Mouse (Mus musculus) limb, embryonic 10.5 days (tissue): ENCODE data around the gene Per1. TPM values are rescaled to one million over a fixed set of nuclear protein-coding genes. Genes with fewer than 3 reads are reported as not detected.

Source experiments
- DNase-seq: peaks from one replicate; pipeline ENCODE4 v3.0.0-alpha.2; 2017; ENCODE audit warnings: low spot score
- H3K27ac ChIP-seq: fragments of 300-500 bp; sonication (generic); 2 replicates; pipeline ENCODE4 v1.5.1; 2016; ENCODE audit warnings: mild to moderate bottlenecking
- H3K27me3 ChIP-seq: fragments of 300-500 bp; sonication (generic); 2 replicates; pipeline ENCODE4 v1.6.1; 2016; ENCODE audit warnings: low read depth, mild to moderate bottlenecking; ENCODE audit not compliant: poor library complexity, severe bottlenecking
- H3K36me3 ChIP-seq: fragments of 300-500 bp; sonication (generic); 2 replicates; pipeline ENCODE4 v1.6.1; 2016; ENCODE audit warnings: mild to moderate bottlenecking, moderate library complexity
- H3K4me1 ChIP-seq: fragments of 300-500 bp; sonication (generic); 2 replicates; pipeline ENCODE4 v1.6.1; 2016
- H3K4me3 ChIP-seq: fragments of 300-500 bp; sonication (generic); 2 replicates; pipeline ENCODE4 v1.5.1; 2016; ENCODE audit warnings: mild to moderate bottlenecking, moderate library complexity
- H3K9me3 ChIP-seq: fragments of 300-500 bp; sonication (generic); replicated peaks from 2 replicates; pipeline ENCODE4 v1.6.1; 2016; ENCODE audit warnings: mild to moderate bottlenecking
- WGBS: fragments of 180-500 bp; shearing (Covaris S2); methylation state at CpG from one replicate; pipeline ENCODE4 v1.1.7; 2016; 5-methylcytosine and 5-hydroxymethylcytosine counted together
- polyA plus RNA-seq: library from polyadenylated mRNA; unstranded; fragments of >200 nt; fragmentation: Nextera tagmentation; extraction: Ambion mirVana; gene quantifications from 2 replicates; pipeline ENCODE4 v1.2.1, GENCODE M21; 2016

Gene Per1
- polyA plus RNA-seq, 1 experiment from 2014 or later = 10.3 TPM

- Histone ChIP-seq H3K36me3 (no peaks in the 10 kb centered on the region), H3K27ac (0 out of 2 replicates have a peak overlapping the region, but pooled peaks have one; percentile 57), H3K4me3 (peak overlapping the region; percentile 59), H3K27me3 (peaks cover 24% of the 10 kb centered on the region), H3K9me3 (no peaks in the 10 kb centered on the region), H3K4me1 (peaks cover 14% of the 10 kb centered on the region)
- WGBS = 17% methylated on average over 5 of the region's 5 CpGs
- no peak for DNase-seq
Observed at GRCm38 (mm10) chr11:69133566-69133922, 38.5 kb downstream of the Per1 start.

GRCm38 (mm10) chr11:69133923-69134621, 39.1 kb downstream of the Per1 start:
- Histone ChIP-seq H3K27ac (peak overlapping the region; percentile 57), H3K27me3 (peaks cover 24% of the 10 kb centered on the region)

GRCm38 (mm10) chr11:69134622-69134968, 39.6 kb downstream of the Per1 start:
- H3K27ac ChIP-seq = peak overlapping the region; percentile 57
- no peaks in the 10 kb centered on the region for H3K36me3 ChIP-seq
- DNase-seq = no peak

More at GRCm38 (mm10) chr11:69133923-69134621, 39.1 kb downstream of the Per1 start:
- Histone ChIP-seq H3K9me3 (no peaks in the 10 kb centered on the region), H3K4me1 (peaks cover 14% of the 10 kb centered on the region), H3K4me3 (peak overlapping the region; percentile 59), H3K36me3 (no peaks in the 10 kb centered on the region)
- WGBS = 2% methylated on average over 34 of the region's 34 CpGs
- peak; percentile 73 for DNase-seq

GRCm38 (mm10) chr11:69135361-69135760, 40.3 kb downstream of the Per1 start:
- 92% methylated on average over 6 of the region's 6 CpGs for WGBS
- no peak overlapping the region for H3K4me3 ChIP-seq

More at GRCm38 (mm10) chr11:69134622-69134968, 39.6 kb downstream of the Per1 start:
- Histone ChIP-seq H3K27me3 (peaks cover 20% of the 10 kb centered on the region), H3K4me3 (peak overlapping the region; percentile 59), H3K9me3 (no peaks in the 10 kb centered on the region), H3K4me1 (peaks cover 14% of the 10 kb centered on the region)
- 28% methylated on average over 8 of the region's 8 CpGs for WGBS

GRCm38 (mm10) chr11:69147546-69147945, 52.5 kb downstream of the Per1 start:
- Histone ChIP-seq H3K27ac (no peak overlapping the region), H3K4me1 (peaks cover 14% of the 10 kb centered on the region), H3K36me3 (no peaks in the 10 kb centered on the region), H3K9me3 (no peaks in the 10 kb centered on the region), H3K27me3 (peaks cover 22% of the 10 kb centered on the region; the same call in 1 of the 2 replicates), H3K4me3 (no peak overlapping the region)
- WGBS = 85% methylated on average over 7 of the region's 7 CpGs
- no peak for DNase-seq

More at GRCm38 (mm10) chr11:69135361-69135760, 40.3 kb downstream of the Per1 start:
- Histone ChIP-seq H3K36me3 (no peaks in the 10 kb centered on the region), H3K9me3 (no peaks in the 10 kb centered on the region), H3K4me1 (peaks cover 14% of the 10 kb centered on the region), H3K27ac (no peak overlapping the region), H3K27me3 (peaks cover 20% of the 10 kb centered on the region)
- DNase-seq = no peak

GRCm38 (mm10) chr11:69148451-69148960, 53.5 kb downstream of the Per1 start:
- DNase-seq = no peak
- Histone ChIP-seq H3K9me3 (no peaks in the 10 kb centered on the region), H3K4me1 (peaks cover 15% of the 10 kb centered on the region), H3K4me3 (no peak overlapping the region), H3K36me3 (no peaks in the 10 kb centered on the region), H3K27me3 (peaks cover 24% of the 10 kb centered on the region; the same call in 1 of the 2 replicates), H3K27ac (no peak overlapping the region)
- WGBS = 92% methylated on average over 5 of the region's 5 CpGs

- H3K36me3 ChIP-seq = no peaks in the 10 kb centered on the region
- H3K9me3 ChIP-seq = no peaks in the 10 kb centered on the region
- H3K4me3 ChIP-seq = no peak overlapping the region
- no peak for DNase-seq
- H3K27me3 ChIP-seq = peaks cover 34% of the 10 kb centered on the region; the same call in 1 of the 2 replicates
- 87% methylated on average over 6 of the region's 6 CpGs for WGBS
- H3K4me1 ChIP-seq = peaks cover 15% of the 10 kb centered on the region
- no peak overlapping the region for H3K27ac ChIP-seq
Observed at GRCm38 (mm10) chr11:69149728-69150127, 54.7 kb downstream of the Per1 start.

- Histone ChIP-seq H3K4me1 (peaks cover 15% of the 10 kb centered on the region), H3K4me3 (peak overlapping the region; percentile 43), H3K27me3 (peaks cover 41% of the 10 kb centered on the region; the same call in 1 of the 2 replicates), H3K9me3 (no peaks in the 10 kb centered on the region), H3K36me3 (no peaks in the 10 kb centered on the region), H3K27ac (peak overlapping the region; percentile 27; the same call in 1 of the 2 replicates)
- peak; percentile 71 for DNase-seq
- 5% methylated on average over 7 of the region's 7 CpGs for WGBS
Observed at GRCm38 (mm10) chr11:69150444-69150843, 55.4 kb downstream of the Per1 start.

- H3K27ac ChIP-seq = peak overlapping the region; percentile 27; the same call in 1 of the 2 replicates
- peak overlapping the region; percentile 43 for H3K4me3 ChIP-seq
- peak; percentile 49 for DNase-seq
- no peaks in the 10 kb centered on the region for H3K9me3 ChIP-seq
- no peaks in the 10 kb centered on the region for H3K36me3 ChIP-seq
- H3K4me1 ChIP-seq = peaks cover 15% of the 10 kb centered on the region
- 40% methylated on average over 6 of the region's 6 CpGs for WGBS
- peaks cover 47% of the 10 kb centered on the region for H3K27me3 ChIP-seq
Observed at GRCm38 (mm10) chr11:69151004-69151403, 56.0 kb downstream of the Per1 start.

GRCm38 (mm10) chr11:69153831-69154230, 58.8 kb downstream of the Per1 start:
- H3K4me1 ChIP-seq = peaks cover 19% of the 10 kb centered on the region
- no peak for DNase-seq
- H3K9me3 ChIP-seq = no peaks in the 10 kb centered on the region
- peaks cover 71% of the 10 kb centered on the region for H3K27me3 ChIP-seq
- 87% methylated on average over 8 of the region's 8 CpGs for WGBS
- H3K36me3 ChIP-seq = no peaks in the 10 kb centered on the region
- H3K4me3 ChIP-seq = no peak overlapping the region
- no peak overlapping the region for H3K27ac ChIP-seq

- Histone ChIP-seq H3K4me1 (peaks cover 19% of the 10 kb centered on the region), H3K27me3 (peaks cover 76% of the 10 kb centered on the region), H3K4me3 (no peak overlapping the region), H3K27ac (no peak overlapping the region), H3K36me3 (no peaks in the 10 kb centered on the region), H3K9me3 (no peaks in the 10 kb centered on the region)
- WGBS = 68% methylated on average over 1 of the region's 1 CpGs
- DNase-seq = no peak
Observed at GRCm38 (mm10) chr11:69155351-69155750, 60.3 kb downstream of the Per1 start.

GRCm38 (mm10) chr11:69156800-69157199, 61.8 kb downstream of the Per1 start, which contains the start of gene Alox12b:
TSS of gene Alox12b (plus strand) at chr11:69156989.
- H3K36me3 ChIP-seq = no peaks in the 10 kb centered on the region
- DNase-seq = peak; percentile 57
- H3K9me3 ChIP-seq = no peaks in the 10 kb centered on the region
- peak within 1 kb of the TSS; percentile 39 for H3K4me3 ChIP-seq
- WGBS = 2% methylated on average over 18 of the region's 18 CpGs
- H3K27ac ChIP-seq = no peak within 1 kb of the TSS
- H3K4me1 ChIP-seq = peaks cover 11% of the 10 kb centered on the region
- peaks cover 76% of the 10 kb centered on the region for H3K27me3 ChIP-seq
